Mouse (Mus musculus): ENCODE data around the gene Epha3.

- no peak for TF ChIP-seq CTCF (IDR thresholded peaks at IDR 0.05; ENCODE audit: low read depth)
- no peak for TF ChIP-seq EP300 (IDR thresholded peaks at IDR 0.05; ENCODE audit: low read depth)
Observed at GRCm38 (mm10) chr16:63881190-63881589, 17.2 kb upstream of the Epha3 start.

Data from liver, postnatal 0 days (tissue).